Mouse (Mus musculus): Measurements from ENCODE around the gene Dhrs7c. TPM values are rescaled to one million over a fixed set of nuclear protein-coding genes. Genes with fewer than 3 reads are reported as not detected.

The Dhrs7c gene
- polyA plus RNA-seq (2012; fragmentation: generic; extraction: Trizol): not detected

DNA sequence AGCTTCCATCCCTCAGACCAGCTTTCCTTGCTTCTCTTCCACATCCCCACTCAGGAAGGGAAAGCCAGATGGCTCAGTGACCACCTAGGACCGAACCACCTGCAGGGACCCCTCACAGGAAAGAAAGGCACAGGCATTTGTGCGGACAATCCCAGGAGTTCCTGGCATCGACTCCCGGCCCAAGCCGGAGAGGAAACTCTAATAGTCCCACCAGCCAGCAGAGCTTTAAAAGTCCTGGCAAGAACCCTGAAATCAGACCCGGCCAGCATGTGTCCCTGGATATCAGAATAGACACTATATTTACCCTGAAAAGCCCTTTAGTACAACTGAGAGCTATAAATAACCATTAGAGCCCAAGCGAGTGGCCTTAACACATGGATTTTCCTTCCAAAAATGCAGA, at the start of gene Dhrs7c:
Gene Dhrs7c, plus strand, starts transcription at position 257 of the 400 bp plus-strand sequence.

DNA sequence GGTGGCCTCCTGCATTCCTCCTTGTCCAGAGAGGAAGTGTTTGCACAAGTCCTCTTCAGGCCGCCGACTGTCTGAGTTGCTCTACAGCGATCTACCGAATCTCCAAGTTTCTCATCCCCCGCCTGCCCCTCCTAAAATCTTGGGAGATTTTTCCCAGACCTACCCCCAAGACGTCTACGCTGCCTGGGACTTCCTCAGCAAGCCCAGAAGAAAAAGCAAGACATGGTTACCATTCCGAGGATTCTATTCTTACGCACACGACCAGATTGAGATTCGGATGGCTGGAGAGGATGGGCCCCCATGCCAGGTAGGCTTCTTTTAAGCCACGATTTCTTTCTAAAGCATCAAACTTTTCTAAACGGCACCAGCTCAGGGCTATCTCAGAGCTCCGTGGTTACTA, 26.9 kb upstream of the Dhrs7c start, which contains the start of gene Glp2r:
Gene Glp2r, minus strand, starts transcription at position 101 of the 400 bp plus-strand sequence.

DNA sequence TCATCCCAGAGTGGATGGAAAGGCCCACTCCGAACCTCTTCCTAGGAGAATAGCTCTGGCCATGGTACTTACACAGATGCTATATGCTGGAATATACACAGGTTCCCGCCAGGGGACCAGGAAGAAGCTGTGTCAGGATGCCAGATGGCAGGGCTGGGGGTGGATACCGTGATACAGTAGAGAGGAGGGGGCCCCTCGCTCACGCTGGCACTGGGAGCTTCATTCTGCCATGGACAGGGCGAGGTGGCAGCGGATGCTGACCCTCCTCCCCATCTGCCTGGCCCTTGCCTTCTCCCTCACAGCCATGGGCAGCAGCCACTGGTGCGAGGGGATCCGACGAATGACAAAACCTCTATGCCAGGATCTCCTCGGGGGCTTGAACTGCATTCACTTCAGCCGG, 23.6 kb upstream of the Dhrs7c start, which contains the start of gene Gsg1l2:
Gene Gsg1l2, plus strand, starts transcription at position 230 of the 400 bp plus-strand sequence.

Other genes with a start within 250 kb of the Dhrs7c start
- gene Rcvrn, start 102.9 kb upstream of the Dhrs7c start, polyA plus RNA-seq (2012; fragmentation: generic; extraction: Trizol): not detected
- under 1 TPM in 1 of 2 experiments, not detected in 1; 0.05 TPM for gene Glp2r, start 27.0 kb upstream of the Dhrs7c start, polyA plus RNA-seq (2012; fragmentation: generic; extraction: Trizol)
- gene Gsg1l2, start 23.6 kb upstream of the Dhrs7c start, polyA plus RNA-seq (2012; fragmentation: generic; extraction: Trizol): not detected
- gene Usp43, start 124.0 kb downstream of the Dhrs7c start, polyA plus RNA-seq (2012; fragmentation: generic; extraction: Trizol): not detected
- gene Cfap52, start 167.5 kb downstream of the Dhrs7c start, polyA plus RNA-seq (2012; fragmentation: generic; extraction: Trizol): under 1 TPM in 1 of 2 experiments, not detected in 1; 0.08 TPM
- 10 to 100 TPM; 16.3 to 31.3 TPM for gene Stx8, start 168.0 kb downstream of the Dhrs7c start, polyA plus RNA-seq (2012; fragmentation: generic; extraction: Trizol)

Measured in C3H10T1/2 (cell line).